Comparison of ENCODE assay signal across 16 mouse cellular contexts in genomic region chr2:142940899-142941642, GRCm38 (mm10). TPM values are rescaled to one million over a fixed set of nuclear protein-coding genes. Genes with fewer than 3 reads are reported as not detected.
DNase-seq lines count a peak whose midpoint lies in the region; ATAC-seq and TF ChIP-seq lines count a peak whose summit lies in the region.
"Had no signal": no experiment of that assay in that cellular context is flagged by ENCODE, and none has a peak within 500 bp of the region (broad histone marks: within the 10 kb centered on the region; RNA-seq: fewer than 3 reads in every experiment).

No protein-coding gene starts in this region.

- no peaks in the 10 kb centered on the region for H3K9me3 ChIP-seq in kidney, postnatal 0 days (replicated peaks; ENCODE audit: low read length)
- H3K9me3 ChIP-seq in neural tube, embryonic 12.5 days = no peaks in the 10 kb centered on the region
- H3K9me3 ChIP-seq in neural tube, embryonic 15.5 days (replicated peaks) = no peaks in the 10 kb centered on the region
- H3K9me3 ChIP-seq: embryonic facial prominence, embryonic 12.5 days; heart, embryonic 13.5 days; lung, embryonic 15.5 days; stomach, embryonic 15.5 days had no signal

- H3K4me2 ChIP-seq in kidney, postnatal 0 days (ENCODE audit: low read length) = no peak overlapping the region
- no peak overlapping the region for H3K4me2 ChIP-seq in neural tube, embryonic 12.5 days (replicated peaks)
- no peak overlapping the region for H3K4me2 ChIP-seq in neural tube, embryonic 15.5 days
- H3K4me2 ChIP-seq: embryonic facial prominence, embryonic 12.5 days; heart, embryonic 13.5 days; liver, embryonic 11.5 days; lung, embryonic 15.5 days; stomach, embryonic 15.5 days had no signal

- H3K27ac ChIP-seq in kidney, postnatal 0 days = no peak overlapping the region
- no peak overlapping the region for H3K27ac ChIP-seq in neural tube, embryonic 12.5 days
- H3K27ac ChIP-seq in neural tube, embryonic 15.5 days (replicated peaks) = no peak overlapping the region
- H3K27ac ChIP-seq: embryonic facial prominence, embryonic 12.5 days; heart, embryonic 13.5 days; lung, embryonic 15.5 days; stomach, embryonic 15.5 days had no signal

- peak; percentile 14 for DNase-seq in embryo, embryonic 11 days
- DNase-seq in embryo, embryonic 9.5 days (ENCODE audit: extremely low spot score) = no peak
- peak; percentile 81 for DNase-seq in kidney, postnatal 0 days (ENCODE audit: low spot score)
- no peak for DNase-seq in kidney, adult 11 months
- no peak for DNase-seq in urinary bladder, postnatal 25 days (ENCODE audit: low spot score)
- DNase-seq in spleen, adult 18-20 months = no peak
- DNase-seq: adrenal gland, postnatal 36 days; cerebellum, postnatal 10 days; left cerebral cortex, postnatal 4 days had no signal

- H3K9ac ChIP-seq in kidney, postnatal 0 days (ENCODE audit: low read depth, low read length) = no peak overlapping the region
- H3K9ac ChIP-seq in neural tube, embryonic 12.5 days = no peak overlapping the region
- H3K9ac ChIP-seq in neural tube, embryonic 15.5 days (replicated peaks) = no peak overlapping the region
- H3K9ac ChIP-seq: embryonic facial prominence, embryonic 12.5 days; heart, embryonic 13.5 days; lung, embryonic 15.5 days; stomach, embryonic 15.5 days had no signal

- no peaks in the 10 kb centered on the region for H3K27me3 ChIP-seq in kidney, postnatal 0 days (ENCODE audit: insufficient read depth, low read length)
- H3K27me3 ChIP-seq in neural tube, embryonic 12.5 days (replicated peaks) = no peaks in the 10 kb centered on the region
- no peaks in the 10 kb centered on the region for H3K27me3 ChIP-seq in neural tube, embryonic 15.5 days (replicated peaks)
- H3K27me3 ChIP-seq: embryonic facial prominence, embryonic 12.5 days; heart, embryonic 13.5 days; lung, embryonic 15.5 days; stomach, embryonic 15.5 days had no signal

- no peak for TF ChIP-seq CTCF in kidney, postnatal 0 days (IDR thresholded peaks at IDR 0.05; ENCODE audit: low read depth)

- H3K4me3 ChIP-seq in kidney, postnatal 0 days (replicated peaks; ENCODE audit: low read depth, low read length) = no peak overlapping the region
- no peak overlapping the region for H3K4me3 ChIP-seq in neural tube, embryonic 12.5 days
- no peak overlapping the region for H3K4me3 ChIP-seq in neural tube, embryonic 15.5 days (replicated peaks)
- H3K4me3 ChIP-seq: embryonic facial prominence, embryonic 12.5 days; heart, embryonic 13.5 days; lung, embryonic 15.5 days; stomach, embryonic 15.5 days had no signal

- 0 out of 2 replicates have a peak, but pooled peaks have one; percentile 29 for ATAC-seq in kidney, postnatal 0 days (replicated peaks; ENCODE audit: low FRiP score, low read depth)
- ATAC-seq in neural tube, embryonic 12.5 days (ENCODE audit: low FRiP score, low read depth) = peak; percentile 70; the same call in 1 of the 2 replicates
- ATAC-seq in neural tube, embryonic 15.5 days (ENCODE audit: low FRiP score) = no peak

- H3K4me1 ChIP-seq in kidney, postnatal 0 days (replicated peaks; ENCODE audit: insufficient read depth, low read length) = no peaks in the 10 kb centered on the region
- 0 out of 2 replicates have a peak, but pooled peaks cover 4% of the 10 kb centered on the region for H3K4me1 ChIP-seq in neural tube, embryonic 12.5 days
- peaks cover 6% of the 10 kb centered on the region; the same call in 1 of the 2 replicates for H3K4me1 ChIP-seq in neural tube, embryonic 15.5 days
- H3K4me1 ChIP-seq: embryonic facial prominence, embryonic 12.5 days; heart, embryonic 13.5 days; lung, embryonic 15.5 days; stomach, embryonic 15.5 days had no signal

- no peaks in the 10 kb centered on the region for H3K36me3 ChIP-seq in kidney, postnatal 0 days (ENCODE audit: insufficient read depth, low read length)
- H3K36me3 ChIP-seq in neural tube, embryonic 12.5 days = no peaks in the 10 kb centered on the region
- no peaks in the 10 kb centered on the region for H3K36me3 ChIP-seq in neural tube, embryonic 15.5 days
- H3K36me3 ChIP-seq: embryonic facial prominence, embryonic 12.5 days; heart, embryonic 13.5 days; lung, embryonic 15.5 days; stomach, embryonic 15.5 days had no signal

- 22% methylated on average over 6 of the region's 6 CpGs for WGBS in kidney, postnatal 0 days
- WGBS in neural tube, embryonic 12.5 days = 48% methylated on average over 6 of the region's 6 CpGs
- 42% methylated on average over 6 of the region's 6 CpGs for WGBS in neural tube, embryonic 15.5 days

RNA-seq across cellular contexts. Expression of gene Kif16b, which starts 39.7 kb away (rescaled TPM):
- 18.9 and 21.8 TPM in 2 replicates for polyA plus RNA-seq in kidney, postnatal 0 days (2015; fragmentation: Nextera tagmentation; extraction: Ambion mirVana)
- polyA plus RNA-seq in neural tube, embryonic 12.5 days (2016; fragmentation: Nextera tagmentation; extraction: Ambion mirVana) = 6.1 and 6.2 TPM in 2 replicates
- polyA plus RNA-seq in neural tube, embryonic 15.5 days (2015; fragmentation: Nextera tagmentation; extraction: Ambion mirVana) = 3.1 and 4.0 TPM in 2 replicates

Comparison
In these comparisons a context has a peak if more than half of its experiments do, and no peak if none do; other contexts are left out.
1. DNase-seq: peak in embryo, embryonic 11 days (single experiment) and kidney, postnatal 0 days (single experiment); none in embryo, embryonic 9.5 days (single experiment), kidney, adult 11 months (single experiment), urinary bladder, postnatal 25 days (single experiment) and spleen, adult 18-20 months (0 of 2).